In genomic region chr3:14998521-14998920, GRCm38 (mm10) we compare ENCODE assay signal across 25 mouse cellular contexts.
"Had no signal": no experiment of that assay in that cellular context is flagged by ENCODE, and none has a peak within 500 bp of the region (broad histone marks: within the 10 kb centered on the region; RNA-seq: fewer than 3 reads in every experiment).

No protein-coding gene starts in this region.

- H3K4me2 ChIP-seq: heart, embryonic 11.5 days; hindbrain, embryonic 12.5 days; hindbrain, embryonic 14.5 days; intestine, embryonic 15.5 days; limb, embryonic 12.5 days had no signal

- H3K36me3 ChIP-seq: hindbrain, embryonic 10.5 days; hindbrain, embryonic 12.5 days; intestine, embryonic 15.5 days; limb, embryonic 10.5 days; limb, embryonic 12.5 days had no signal

- ATAC-seq: hindbrain, embryonic 16.5 days; inflammation-experienced regulatory T-cells, adult 6 months; intestine, embryonic 15.5 days; intestine, postnatal 0 days had no signal

- H3K4me1 ChIP-seq: hindbrain, embryonic 12.5 days; intestine, embryonic 15.5 days had no signal

- H3K27me3 ChIP-seq: hindbrain, embryonic 12.5 days; intestine, embryonic 15.5 days; limb, embryonic 12.5 days had no signal

- H3K9me3 ChIP-seq: hindbrain, embryonic 10.5 days; hindbrain, embryonic 12.5 days; intestine, embryonic 15.5 days; limb, embryonic 10.5 days; limb, embryonic 12.5 days had no signal

- H3K27ac ChIP-seq: heart, adult 2 months; hindbrain, embryonic 10.5 days; hindbrain, embryonic 12.5 days; hindbrain, embryonic 14.5 days; intestine, embryonic 15.5 days; layer of hippocampus, adult 2 months; left cerebral cortex, adult 2 months; limb, embryonic 10.5 days; limb, embryonic 12.5 days had no signal

- H3K9ac ChIP-seq: hindbrain, embryonic 12.5 days; hindbrain, embryonic 14.5 days; intestine, embryonic 15.5 days; limb, embryonic 12.5 days; liver, embryonic 14.5 days had no signal

- DNase-seq: gastrocnemius, postnatal 14 days; gastrocnemius, postnatal 36 days; heart, adult 11 months; heart, adult 2 months; heart, postnatal 10 days; heart, postnatal 4 days; kidney, adult 18-20 months; kidney, adult 8-10 months; kidney, postnatal 10 days; kidney, postnatal 25 days; kidney, postnatal 4 days; liver had no signal

- H3K4me3 ChIP-seq: heart, adult 2 months; hindbrain, embryonic 10.5 days; hindbrain, embryonic 12.5 days; intestine, embryonic 15.5 days; layer of hippocampus, adult 2 months; left cerebral cortex, adult 2 months; limb, embryonic 10.5 days; limb, embryonic 12.5 days had no signal
